Mouse (Mus musculus): ENCODE data around the gene Thap3. TPM values are rescaled to one million over a fixed set of nuclear protein-coding genes. Genes with fewer than 3 reads are reported as not detected.

The Thap3 gene
- polyA plus RNA-seq, 1 experiment from 2014 or later: 22.2 TPM

DNA sequence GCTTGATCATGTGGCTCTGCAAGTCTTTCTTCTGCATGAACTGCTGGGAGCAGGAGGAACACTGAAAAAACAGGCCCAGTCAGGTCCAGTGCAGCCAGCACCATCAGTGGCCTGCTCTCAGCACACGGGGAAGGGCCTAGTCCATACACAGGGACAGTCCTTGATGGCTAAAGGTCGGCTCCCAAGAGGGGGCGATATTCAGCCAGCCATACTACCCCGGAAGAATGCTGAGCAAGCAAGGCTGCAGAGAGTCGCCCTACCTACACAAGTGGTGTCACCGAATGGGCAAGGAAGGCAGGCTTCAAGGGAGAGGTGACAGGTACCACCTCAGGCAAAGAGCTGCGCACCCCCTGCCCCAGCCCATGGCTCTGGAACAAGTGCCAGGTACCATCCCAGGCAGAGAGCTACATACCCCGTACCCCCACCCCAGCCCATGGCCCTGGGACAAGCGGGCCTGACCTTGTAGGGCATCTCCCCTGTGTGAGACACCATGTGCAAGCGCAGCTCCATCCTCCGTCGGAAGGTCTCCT lies 32.8 kb upstream of the Thap3 start:
- 74% methylated on average over 12 of the region's 12 CpGs for WGBS
- Histone ChIP-seq H3K9ac (ENCODE audit: low read length) (0 out of 2 replicates have a peak overlapping the region, but pooled peaks have one; percentile 13), H3K4me2 (replicated peaks; ENCODE audit: low read depth) (no peak overlapping the region), H3K4me1 (replicated peaks; ENCODE audit: control insufficient read depth, insufficient read depth) (peaks cover 9% of the 10 kb centered on the region), H3K27ac (replicated peaks) (no peak overlapping the region), H3K4me3 (ENCODE audit: low read depth, low read length) (no peak overlapping the region), H3K27me3 (ENCODE audit: control insufficient read depth, insufficient read depth, low read length) (no peaks in the 10 kb centered on the region), H3K9me3 (ENCODE audit: control insufficient read depth, low read length) (no peaks in the 10 kb centered on the region), H3K36me3 (ENCODE audit: control insufficient read depth, insufficient read depth, low read length) (peaks cover 19% of the 10 kb centered on the region)
- no peak; the same call in 1 of the 2 replicates for ATAC-seq (ENCODE audit: low FRiP score, low TSS enrichment)
- DNase-seq (ENCODE audit: low spot score): no peak
- peak; percentile 22; the same call in 1 of the 2 replicates for TF ChIP-seq CTCF (IDR thresholded peaks at IDR 0.05; ENCODE audit: low read depth)
- TF ChIP-seq EP300 (optimal IDR thresholded peaks at IDR 0.05): no peak

DNA sequence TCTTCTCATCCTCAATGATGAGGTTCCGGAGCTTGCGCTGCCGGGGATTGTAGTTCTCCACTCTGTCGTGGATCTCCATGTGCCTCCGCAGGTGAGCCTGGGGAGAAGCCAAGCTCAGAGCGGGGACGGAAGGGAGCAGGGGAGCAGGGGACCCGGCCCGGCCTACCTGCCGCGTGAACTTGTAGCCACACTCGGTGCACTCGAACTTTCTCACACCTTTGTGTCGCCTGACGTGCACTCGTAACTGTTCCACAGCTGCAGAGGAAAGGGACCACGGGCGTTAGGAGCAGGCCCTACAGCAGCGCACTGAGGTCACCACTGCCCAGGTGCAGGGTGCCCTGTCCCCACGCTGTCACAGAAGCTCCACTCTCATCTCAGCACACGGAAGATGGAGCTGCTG lies 31.2 kb upstream of the Thap3 start:
- H3K9me3 ChIP-seq (ENCODE audit: control insufficient read depth, low read length): no peaks in the 10 kb centered on the region
- WGBS: 86% methylated on average over 20 of the region's 21 CpGs
- peaks cover 19% of the 10 kb centered on the region for H3K36me3 ChIP-seq (ENCODE audit: control insufficient read depth, insufficient read depth, low read length)
- no peak overlapping the region for H3K9ac ChIP-seq (ENCODE audit: low read length)
- ATAC-seq (ENCODE audit: low FRiP score, low TSS enrichment): no peak
- no peak overlapping the region for H3K4me2 ChIP-seq (replicated peaks; ENCODE audit: low read depth)
- H3K4me1 ChIP-seq (replicated peaks; ENCODE audit: control insufficient read depth, insufficient read depth): no peaks in the 10 kb centered on the region; the same call in 1 of the 2 replicates
- TF ChIP-seq EP300 (optimal IDR thresholded peaks at IDR 0.05): no peak
- TF ChIP-seq CTCF (IDR thresholded peaks at IDR 0.05; ENCODE audit: low read depth): no peak
- H3K27me3 ChIP-seq (ENCODE audit: control insufficient read depth, insufficient read depth, low read length): no peaks in the 10 kb centered on the region
- H3K4me3 ChIP-seq (ENCODE audit: low read depth, low read length): no peak overlapping the region
- DNase-seq (ENCODE audit: low spot score): no peak
- peak overlapping the region; percentile 35 for H3K27ac ChIP-seq (replicated peaks)

DNA sequence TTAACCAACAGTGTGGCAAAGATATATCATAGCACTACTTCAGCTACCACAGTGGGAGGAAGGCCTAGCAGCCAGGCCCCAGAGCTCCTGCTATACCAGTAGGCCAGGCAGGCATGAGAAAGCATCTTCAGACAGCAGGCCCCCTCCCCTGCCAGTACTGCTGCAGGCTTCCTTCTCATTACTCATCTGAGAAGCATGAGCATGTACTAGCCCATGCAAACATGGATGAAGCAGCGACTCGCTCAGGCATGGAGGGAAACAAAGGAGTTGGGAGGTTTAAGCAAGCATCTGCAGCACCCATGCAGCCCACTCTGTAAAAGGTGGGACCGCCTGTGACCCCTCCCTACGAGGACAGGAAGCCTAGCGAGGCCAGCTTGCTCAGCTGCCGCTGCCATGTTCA lies 30.3 kb upstream of the Thap3 start:
- TF ChIP-seq EP300 (optimal IDR thresholded peaks at IDR 0.05): no peak
- TF ChIP-seq CTCF (IDR thresholded peaks at IDR 0.05; ENCODE audit: low read depth): no peak
- no peak for ATAC-seq (ENCODE audit: low FRiP score, low TSS enrichment)
- no peak overlapping the region for H3K4me2 ChIP-seq (replicated peaks; ENCODE audit: low read depth)
- 65% methylated on average over 6 of the region's 6 CpGs for WGBS
- 0 out of 2 replicates have a peak overlapping the region, but pooled peaks have one; percentile 4 for H3K27ac ChIP-seq (replicated peaks)
- H3K4me3 ChIP-seq (ENCODE audit: low read depth, low read length): no peak overlapping the region
- H3K9me3 ChIP-seq (ENCODE audit: control insufficient read depth, low read length): no peaks in the 10 kb centered on the region
- DNase-seq (ENCODE audit: low spot score): no peak
- peaks cover 21% of the 10 kb centered on the region for H3K36me3 ChIP-seq (ENCODE audit: control insufficient read depth, insufficient read depth, low read length)
- H3K27me3 ChIP-seq (ENCODE audit: control insufficient read depth, insufficient read depth, low read length): no peaks in the 10 kb centered on the region
- no peaks in the 10 kb centered on the region; the same call in 1 of the 2 replicates for H3K4me1 ChIP-seq (replicated peaks; ENCODE audit: control insufficient read depth, insufficient read depth)
- H3K9ac ChIP-seq (ENCODE audit: low read length): peak overlapping the region; percentile 18; the same call in 1 of the 2 replicates

DNA sequence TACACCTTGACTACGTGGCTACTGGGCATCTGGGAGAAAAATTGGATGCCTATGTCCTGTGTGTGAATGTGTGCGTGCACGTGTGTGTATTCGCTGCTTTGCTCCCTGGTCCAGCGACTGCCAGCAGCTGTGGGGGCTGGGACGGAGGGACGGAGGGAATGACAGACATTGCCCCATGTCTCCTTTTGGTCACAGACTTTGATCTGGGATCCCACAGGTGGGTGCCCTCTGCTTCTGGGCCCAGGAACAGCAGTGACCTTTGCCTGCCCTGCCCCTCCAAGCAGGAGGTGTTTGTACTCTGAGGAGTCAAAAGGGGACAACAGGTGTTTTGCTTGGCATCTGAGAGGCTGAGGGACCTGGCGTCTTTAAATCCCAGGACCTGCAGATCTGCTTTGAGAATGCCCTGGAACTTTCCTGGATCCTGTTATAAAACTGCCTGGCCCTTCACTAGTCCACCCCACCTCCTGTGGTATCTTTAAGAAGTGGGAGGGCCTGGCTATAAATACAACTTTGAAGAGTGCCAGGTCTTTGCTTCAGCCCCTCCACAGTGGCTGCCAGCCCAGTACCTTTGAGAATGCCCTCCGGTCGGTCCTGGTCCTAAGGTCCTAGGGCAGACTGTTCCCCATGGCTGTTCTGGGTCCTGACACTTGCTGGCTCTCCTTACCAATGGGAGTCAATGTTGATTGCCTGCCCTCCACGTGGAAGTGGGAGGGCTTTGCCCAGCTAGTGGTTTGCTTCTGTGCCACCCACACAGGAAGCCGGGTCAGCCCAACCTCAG lies 24.4 kb upstream of the Thap3 start:
- Histone ChIP-seq H3K27ac (replicated peaks) (no peak overlapping the region), H3K27me3 (ENCODE audit: control insufficient read depth, insufficient read depth, low read length) (no peaks in the 10 kb centered on the region), H3K9ac (ENCODE audit: low read length) (0 out of 2 replicates have a peak overlapping the region, but pooled peaks have one; percentile 13), H3K4me1 (replicated peaks; ENCODE audit: control insufficient read depth, insufficient read depth) (0 out of 2 replicates have a peak, but pooled peaks cover 4% of the 10 kb centered on the region), H3K36me3 (ENCODE audit: control insufficient read depth, insufficient read depth, low read length) (peaks cover 6% of the 10 kb centered on the region), H3K4me2 (replicated peaks; ENCODE audit: low read depth) (no peak overlapping the region), H3K9me3 (ENCODE audit: control insufficient read depth, low read length) (no peaks in the 10 kb centered on the region), H3K4me3 (ENCODE audit: low read depth, low read length) (no peak overlapping the region)
- no peak for TF ChIP-seq EP300 (optimal IDR thresholded peaks at IDR 0.05)
- no peak for TF ChIP-seq CTCF (IDR thresholded peaks at IDR 0.05; ENCODE audit: low read depth)
- 80% methylated on average over 12 of the region's 12 CpGs for WGBS
- DNase-seq (ENCODE audit: low spot score): no peak
- no peak for ATAC-seq (ENCODE audit: low FRiP score, low TSS enrichment)

DNA sequence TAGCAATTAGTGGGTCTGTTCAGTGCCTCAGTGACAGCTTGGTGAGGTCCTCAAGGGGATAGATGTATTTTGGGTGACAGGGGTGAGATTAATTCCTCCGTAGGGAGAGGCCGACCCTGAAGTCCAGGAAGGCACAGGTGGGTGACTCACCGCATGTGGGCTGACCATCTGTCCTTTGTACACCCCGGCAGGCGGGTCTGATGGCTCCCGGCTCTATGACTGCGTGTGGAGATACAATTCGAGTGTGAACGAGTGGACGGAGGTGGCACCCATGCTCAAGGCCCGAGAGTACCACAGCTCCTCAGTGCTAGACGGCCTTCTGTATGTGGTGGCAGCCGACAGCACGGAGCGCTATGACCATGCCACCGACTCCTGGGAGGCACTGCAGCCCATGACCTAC lies 23.3 kb upstream of the Thap3 start:
- ATAC-seq (ENCODE audit: low FRiP score, low TSS enrichment) (no peak), DNase-seq (ENCODE audit: low spot score) (peak; percentile 49)
- no peak overlapping the region for H3K4me3 ChIP-seq (ENCODE audit: low read depth, low read length)
- 0 out of 2 replicates have a peak, but pooled peaks cover 4% of the 10 kb centered on the region for H3K4me1 ChIP-seq (replicated peaks; ENCODE audit: control insufficient read depth, insufficient read depth)
- H3K36me3 ChIP-seq (ENCODE audit: control insufficient read depth, insufficient read depth, low read length): peaks cover 5% of the 10 kb centered on the region
- WGBS: 79% methylated on average over 16 of the region's 16 CpGs
- no peaks in the 10 kb centered on the region for H3K9me3 ChIP-seq (ENCODE audit: control insufficient read depth, low read length)
- no peaks in the 10 kb centered on the region for H3K27me3 ChIP-seq (ENCODE audit: control insufficient read depth, insufficient read depth, low read length)
- TF ChIP-seq CTCF (IDR thresholded peaks at IDR 0.05; ENCODE audit: low read depth) (no peak), EP300 (optimal IDR thresholded peaks at IDR 0.05) (no peak)
- H3K9ac ChIP-seq (ENCODE audit: low read length): 0 out of 2 replicates have a peak overlapping the region, but pooled peaks have one; percentile 18
- H3K4me2 ChIP-seq (replicated peaks; ENCODE audit: low read depth): peak overlapping the region; percentile 97
- no peak overlapping the region; the same call in 1 of the 2 replicates for H3K27ac ChIP-seq (replicated peaks)
